Mouse (Mus musculus) cerebellum, postnatal 10 days (tissue): Measurements from ENCODE around the gene Mup4.
A peak's percentile ranks its signal among the peaks of the same experiment; 100 is the strongest.
"Not testable (repeated sequence)": the region's sequence is repeated elsewhere in the genome, so short reads cannot be mapped to it uniquely, and the experiment has no call there.

Experiments
- DNase-seq, 2 experiments: peaks; one replicate each; pipeline ENCODE4 v3.0.0; 2021; ENCODE audit warnings: mixed read lengths in 2 of 2

Mup4 gene

DNA sequence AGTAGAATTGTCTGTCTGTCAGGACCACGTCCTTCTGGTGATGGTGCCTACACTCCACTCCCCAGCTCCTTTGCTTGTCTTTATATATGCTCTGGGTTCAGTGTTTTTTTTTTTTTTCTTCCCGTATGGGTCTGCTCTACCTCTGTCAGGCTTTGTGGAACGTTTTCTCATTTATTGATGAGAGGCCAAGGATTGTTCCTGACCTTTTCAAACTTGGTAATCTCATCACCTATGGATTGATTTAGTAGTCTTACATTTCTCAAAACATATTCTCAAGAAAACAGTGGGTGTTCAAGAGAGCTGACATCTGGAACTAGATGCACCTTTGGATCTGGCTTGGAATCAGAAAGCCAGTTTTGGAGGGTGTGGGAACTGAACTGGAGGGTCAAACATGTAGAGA lies at the start of gene Mup4:
Gene Mup4 (minus strand): TSS at position 101 of the 400 bp plus-strand sequence.
- no peak for DNase-seq

DNA sequence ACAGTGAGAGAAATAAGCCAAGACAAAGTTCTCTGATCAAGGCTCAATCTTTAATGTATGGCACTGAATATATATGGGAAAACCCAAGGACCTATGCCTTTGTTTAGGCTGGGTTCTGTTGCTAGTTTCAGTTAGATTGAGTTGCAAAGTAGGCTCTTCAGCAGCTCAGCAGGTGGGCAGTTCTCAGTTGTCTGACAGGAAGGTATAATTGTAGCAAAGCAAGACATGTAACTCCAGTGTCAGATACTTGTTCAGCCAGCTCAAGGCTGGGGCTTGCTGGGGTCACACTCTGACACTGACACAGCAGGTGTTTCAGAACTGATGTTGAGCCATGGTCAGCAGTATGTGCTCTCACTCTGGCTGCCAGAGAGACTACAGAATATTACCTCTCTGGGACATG lies 37.4 kb upstream of the Mup4 start:
- DNase-seq, result not testable (repeated sequence)

DNA sequence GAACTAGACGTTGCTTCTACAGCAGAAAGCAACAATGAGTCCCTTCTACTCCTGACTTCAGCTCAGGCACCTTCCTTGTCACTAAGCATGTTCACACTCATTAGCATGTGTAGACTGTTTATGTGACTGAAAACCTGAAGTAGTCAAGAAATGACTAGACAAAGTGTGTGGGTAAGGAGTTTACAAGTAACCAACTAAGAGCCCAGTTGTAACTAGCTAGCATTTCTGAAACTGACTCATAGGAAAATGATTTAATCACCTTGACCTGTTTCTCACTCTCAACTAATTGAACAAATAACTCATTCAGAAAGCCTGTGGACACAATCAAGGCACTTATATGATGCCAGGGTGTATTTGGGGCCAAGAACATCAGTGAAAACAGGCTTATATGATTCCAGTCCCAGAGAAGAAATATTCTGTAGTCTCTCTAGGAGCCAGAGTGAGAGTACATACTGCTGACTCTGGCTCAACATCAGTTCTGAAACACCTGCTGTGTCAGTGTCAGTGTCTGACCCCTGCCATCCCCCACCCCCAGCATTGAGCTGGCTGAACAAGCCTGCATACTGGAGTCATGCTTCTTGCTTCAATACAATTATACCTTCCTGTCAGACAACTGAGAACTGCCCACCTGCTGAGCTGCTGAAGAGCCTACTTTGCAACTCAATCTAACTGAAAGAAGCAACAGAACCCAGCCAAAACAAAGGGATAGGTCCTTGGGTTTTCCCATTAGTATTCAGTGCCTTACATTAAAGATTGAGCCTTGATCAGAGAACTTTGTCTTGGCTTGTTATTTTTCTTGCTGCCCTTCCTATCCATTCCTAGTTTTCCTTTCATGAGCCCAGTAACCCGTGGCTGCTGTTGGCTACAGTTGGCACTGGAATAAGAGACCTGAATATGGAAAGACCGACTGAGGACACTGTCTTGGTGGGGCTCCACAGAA lies 3.2 kb upstream of the Mup4 start, which contains the start of gene Mup6:
Gene Mup6 (plus strand): TSS at position 890 of the 940 bp plus-strand sequence.
- no peak for DNase-seq

DNA sequence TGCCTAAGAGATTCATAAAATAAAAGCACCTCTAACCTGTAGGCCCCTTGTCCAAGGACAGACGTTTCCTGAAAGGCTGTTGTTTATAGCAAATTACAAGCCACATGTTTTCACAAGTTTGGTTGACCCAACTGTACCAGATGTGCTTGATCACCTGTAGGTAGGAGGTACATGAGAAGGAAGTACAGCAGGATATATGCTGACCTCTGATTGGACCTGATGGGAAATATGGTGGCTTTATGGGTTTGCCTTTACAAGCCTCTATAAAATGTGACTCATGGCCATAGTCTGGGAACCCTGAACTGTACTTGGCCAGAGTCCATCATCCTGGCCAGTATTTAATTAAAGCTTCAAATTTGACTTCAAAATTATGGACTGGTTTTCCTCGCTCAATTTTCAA lies 23.0 kb downstream of the Mup4 start:
- no peak for DNase-seq

DNA sequence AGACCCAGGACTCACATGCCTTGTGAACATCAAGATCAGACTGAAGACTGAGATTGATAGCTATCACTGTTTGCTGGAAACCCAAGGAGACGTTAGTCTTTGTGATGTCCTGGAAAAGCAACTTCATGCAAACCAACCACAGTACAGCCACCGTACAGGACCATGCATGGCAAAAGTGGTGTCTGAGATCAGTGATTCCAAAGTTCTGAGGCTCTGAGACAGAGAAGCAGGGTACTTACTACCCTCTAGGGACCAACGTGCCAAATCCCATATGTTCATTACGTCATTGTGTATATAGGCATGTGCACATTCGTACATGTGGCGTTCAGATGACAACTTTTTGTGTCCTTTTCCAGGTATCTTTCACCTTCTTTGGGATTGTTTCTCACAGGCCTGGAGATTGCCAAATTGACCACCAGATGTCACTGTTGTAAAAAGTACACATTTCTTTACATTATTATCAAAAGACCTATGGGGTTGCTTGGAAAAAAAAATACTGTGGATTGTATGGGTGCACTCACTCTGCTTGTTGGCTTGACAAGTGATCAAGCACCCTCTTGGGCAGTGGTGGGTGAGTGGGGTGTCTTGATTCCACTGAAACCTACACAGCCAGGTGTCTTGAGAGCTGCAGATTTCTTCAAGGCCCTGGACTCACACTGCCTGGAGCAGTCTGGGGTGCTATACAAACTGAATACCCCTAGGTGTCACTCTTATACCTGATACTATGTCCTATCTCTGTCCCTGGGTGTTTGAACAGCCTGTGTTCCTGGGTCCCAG lies 27.8 kb downstream of the Mup4 start:
- DNase-seq, result peak; percentile 32 to 40

DNA sequence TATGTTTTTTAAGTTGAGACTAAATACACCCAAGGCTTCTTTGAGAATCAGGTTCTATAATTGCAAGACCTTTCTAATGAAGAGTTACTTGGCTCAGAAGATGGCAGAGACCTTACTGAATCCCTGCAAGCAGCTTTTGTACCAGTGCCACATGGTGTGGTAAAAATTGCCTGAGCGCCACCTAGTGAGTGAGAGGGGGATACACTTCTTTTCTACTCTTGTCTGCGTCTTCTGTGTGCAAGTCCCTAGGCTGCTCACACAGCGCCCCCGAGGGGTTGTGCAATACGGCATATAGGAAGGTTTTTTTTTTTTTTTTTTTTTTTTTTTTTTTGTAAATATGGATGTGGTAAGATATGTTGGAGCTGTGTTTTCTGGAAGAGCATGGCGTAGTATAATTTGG lies 32.2 kb downstream of the Mup4 start:
- DNase-seq, result peak; percentile 86

DNA sequence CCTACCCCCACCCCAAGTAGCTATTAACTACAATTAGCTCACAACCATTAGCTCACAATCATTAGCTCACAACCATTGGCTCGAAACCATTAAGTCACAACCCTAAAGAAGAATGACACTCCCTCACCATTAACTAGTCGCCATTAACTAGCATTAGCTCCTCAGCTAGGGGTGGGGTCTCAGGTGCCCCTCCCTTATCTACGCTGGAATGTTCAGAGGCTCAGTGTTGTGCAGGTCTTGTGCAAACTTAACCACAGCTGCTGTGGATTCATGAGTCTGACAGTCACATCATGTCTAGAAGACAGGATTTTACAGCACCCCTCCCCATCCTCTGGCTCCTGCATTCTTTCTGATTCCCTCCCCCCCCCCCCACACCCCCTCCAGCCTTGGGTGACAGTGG lies 32.8 kb downstream of the Mup4 start:
- no peak for DNase-seq

DNA sequence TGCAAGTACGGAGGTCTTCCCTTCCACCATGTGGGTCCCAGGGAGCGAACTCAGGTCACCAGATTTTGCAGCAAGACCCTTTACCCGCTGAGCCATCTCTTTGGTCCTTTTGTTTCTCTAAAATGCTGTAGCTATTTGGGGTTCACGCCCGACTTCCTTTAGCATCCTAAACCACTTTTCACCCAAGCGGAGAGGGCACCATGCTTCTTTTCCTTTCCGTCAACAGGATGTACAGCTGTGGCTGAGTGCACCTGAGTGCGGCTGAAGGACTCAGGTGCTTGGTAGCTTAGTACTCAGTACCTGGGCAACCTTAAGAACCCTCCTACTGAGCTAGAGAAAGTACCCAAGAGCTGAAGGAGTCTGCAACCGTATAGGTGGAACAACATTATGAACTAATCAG lies 35.4 kb downstream of the Mup4 start:
- DNase-seq, result no peak

DNA sequence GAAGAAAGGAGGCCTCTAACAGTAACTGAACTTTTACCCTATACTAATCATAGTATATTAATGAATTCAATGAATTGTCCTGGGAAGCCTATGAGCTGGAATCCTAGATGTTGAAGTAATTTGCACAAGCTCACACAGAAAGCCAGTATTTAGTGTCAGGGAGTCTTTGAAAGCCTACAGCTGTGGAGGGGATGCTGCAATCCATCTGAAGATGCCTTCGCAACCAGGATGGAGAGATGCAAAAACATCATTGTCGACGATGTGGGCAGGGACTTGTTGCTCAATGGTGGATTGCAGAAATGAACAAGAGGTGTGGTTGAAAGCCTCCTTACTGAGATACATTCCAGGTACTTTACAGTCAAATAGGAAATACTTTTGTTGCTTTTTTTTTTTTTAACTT lies 42.5 kb downstream of the Mup4 start:
- DNase-seq, result no peak

DNA sequence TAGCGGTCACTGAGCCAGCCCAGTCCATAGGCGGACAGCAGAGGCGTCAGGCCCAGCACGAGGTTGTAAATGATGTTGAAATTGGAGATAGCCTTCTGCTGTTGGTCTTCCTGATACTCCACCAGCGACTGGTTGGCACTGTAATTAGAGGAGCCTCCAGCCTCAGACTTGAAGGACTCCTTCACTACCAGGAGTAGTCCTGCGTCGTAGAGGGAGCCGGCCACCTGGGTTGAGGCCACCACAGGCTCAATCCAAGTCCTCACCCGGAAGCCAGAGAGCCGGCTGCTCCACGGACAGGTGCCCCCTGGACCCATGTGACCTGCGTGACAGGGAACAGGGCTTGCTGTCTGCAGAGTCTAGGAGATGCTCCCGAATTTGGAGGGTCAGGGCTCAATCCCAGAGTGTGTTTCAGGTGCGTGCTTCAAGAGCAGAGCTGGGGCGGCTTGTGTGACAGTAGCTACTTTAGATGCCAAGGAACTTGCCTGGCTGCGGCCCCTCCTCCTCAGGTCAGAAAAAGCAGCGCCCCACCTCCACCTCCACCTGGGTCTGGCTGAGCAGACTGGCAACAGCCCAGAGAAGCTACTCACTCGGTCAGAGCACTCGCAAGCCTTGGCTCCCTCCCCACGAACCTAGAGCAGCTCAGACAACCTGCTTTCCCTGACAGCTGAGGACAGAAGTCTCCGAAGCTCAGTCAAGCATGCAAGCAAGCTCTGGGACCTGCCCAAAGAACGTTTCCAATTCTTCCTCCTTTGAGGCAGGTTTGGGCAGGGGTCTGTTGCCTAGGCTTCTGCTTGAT lies 45.7 kb downstream of the Mup4 start, which contains the start of gene Slc46a2:
Gene Slc46a2 (minus strand): TSS at position 449 of the 796 bp plus-strand sequence.
- DNase-seq, result peak; percentile 73 to 83

DNA sequence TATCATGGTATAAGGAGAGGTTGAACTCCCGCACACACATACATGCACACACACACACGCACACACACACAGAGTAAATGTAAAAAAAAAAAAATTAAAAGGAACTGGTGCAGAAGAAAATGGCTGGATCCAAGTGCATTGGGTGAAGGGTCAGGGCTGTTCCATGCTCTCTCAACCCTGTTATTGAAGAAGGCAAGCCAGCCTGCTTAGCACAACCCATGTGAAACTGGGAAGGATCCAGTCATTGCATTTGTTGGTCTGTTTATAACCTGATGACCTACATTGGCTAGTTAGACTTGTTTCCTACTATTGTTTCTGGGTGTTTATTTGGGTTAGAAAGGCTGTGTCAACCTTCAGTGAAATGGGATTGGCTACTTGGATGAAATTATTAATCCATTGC lies 51.7 kb downstream of the Mup4 start:
- no peak for DNase-seq

DNA sequence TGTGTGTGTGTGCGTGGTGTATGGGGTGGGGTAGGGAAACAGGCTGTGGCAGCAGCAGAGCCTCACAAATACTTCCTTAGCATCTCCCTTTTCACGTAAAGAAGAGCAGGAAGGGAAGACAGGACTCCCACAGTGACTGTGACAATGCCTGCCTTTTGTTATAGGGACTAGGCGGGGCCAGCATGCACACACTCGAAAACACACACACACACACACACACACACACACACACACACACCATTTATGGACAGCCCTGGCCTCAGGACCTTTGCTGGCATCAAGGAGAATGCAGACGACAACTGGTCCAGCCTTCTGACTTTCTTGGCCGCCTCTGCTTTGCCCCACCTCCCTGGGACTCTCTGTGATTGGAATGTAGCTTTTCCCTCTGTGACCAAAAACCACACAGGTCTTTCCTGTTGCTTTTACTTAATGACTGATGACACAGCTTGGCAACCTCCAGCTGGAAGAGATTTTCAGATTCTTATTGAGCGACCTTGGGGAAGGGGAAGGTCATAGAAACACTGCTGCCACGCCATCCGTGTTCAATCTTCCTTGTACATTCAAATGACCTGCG lies 52.8 kb downstream of the Mup4 start:
- no peak for DNase-seq

DNA sequence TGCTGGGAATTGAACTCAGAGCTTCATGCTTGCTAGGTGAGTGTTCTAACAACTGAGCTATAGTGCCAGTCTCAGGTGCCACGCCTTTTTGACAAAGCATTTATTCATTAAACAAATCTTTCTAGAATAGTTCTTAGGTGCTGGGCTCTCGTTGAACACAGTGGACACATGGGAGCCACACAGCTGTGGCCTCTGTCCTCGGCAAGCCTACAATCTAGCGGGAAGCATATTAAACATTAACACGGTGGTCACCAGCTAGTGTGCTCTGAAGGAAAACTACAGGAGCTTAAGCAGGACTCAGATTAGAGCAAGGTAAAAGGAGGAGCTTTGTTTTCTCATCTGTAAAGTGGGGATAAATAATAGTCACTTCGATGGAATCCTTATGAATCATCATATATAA lies 53.4 kb downstream of the Mup4 start:
- DNase-seq, result no peak
